Mouse (Mus musculus): ENCODE measurements at regions not wholly inside any gene's neighbourhood (a gene's known extent, or its start where the extent isn't known, plus 50 kb on each side); places are given as distances from the start of the nearest gene placed in this dataset.

DNA sequence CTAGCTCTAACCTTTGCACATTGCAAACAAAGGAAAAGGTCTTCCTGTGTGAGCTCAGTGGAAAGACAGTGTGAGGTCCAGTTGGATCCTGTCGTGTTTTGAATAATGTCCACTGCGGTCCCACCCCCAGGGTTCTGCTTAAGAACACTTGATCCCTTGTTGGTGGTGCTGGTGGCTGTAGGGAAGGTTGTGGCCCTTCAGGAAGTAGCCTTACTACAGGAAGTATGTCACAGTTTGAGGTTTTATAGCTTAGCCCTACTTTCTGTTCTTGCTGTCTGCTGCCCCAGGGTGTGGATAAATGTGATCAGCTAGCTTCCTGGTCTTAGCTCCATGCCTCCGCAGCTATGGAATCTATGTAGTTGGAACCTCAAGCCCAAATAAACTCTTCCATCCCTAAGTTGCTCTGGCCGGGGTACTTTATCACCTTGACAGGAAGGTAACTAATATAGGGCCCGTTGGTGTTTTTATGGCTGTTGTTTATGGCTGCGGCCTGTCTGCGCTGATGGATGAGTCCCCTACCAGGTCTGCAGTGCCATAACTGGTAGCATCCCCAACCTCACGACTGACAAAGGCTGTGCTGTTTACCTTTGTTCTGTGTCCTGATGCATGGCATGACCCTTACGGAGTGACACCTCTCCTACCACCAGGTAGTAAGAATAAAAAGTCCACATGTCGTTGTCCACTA is 103.1 kb upstream of the Gadl1 start:
- TF ChIP-seq USF1 (IDR thresholded peaks at IDR 0.05; ENCODE audit: low read depth) (no peak), SRF (IDR thresholded peaks at IDR 0.05; ENCODE audit: control insufficient read depth, insufficient read length, low read depth) (no peak), TCF3 (IDR thresholded peaks at IDR 0.05; ENCODE audit: insufficient read length, low read depth) (no peak)

Data from myocyte (in vitro differentiated cells).